Mouse (Mus musculus): Measurements from ENCODE around the gene Kcnma1.

DNA sequence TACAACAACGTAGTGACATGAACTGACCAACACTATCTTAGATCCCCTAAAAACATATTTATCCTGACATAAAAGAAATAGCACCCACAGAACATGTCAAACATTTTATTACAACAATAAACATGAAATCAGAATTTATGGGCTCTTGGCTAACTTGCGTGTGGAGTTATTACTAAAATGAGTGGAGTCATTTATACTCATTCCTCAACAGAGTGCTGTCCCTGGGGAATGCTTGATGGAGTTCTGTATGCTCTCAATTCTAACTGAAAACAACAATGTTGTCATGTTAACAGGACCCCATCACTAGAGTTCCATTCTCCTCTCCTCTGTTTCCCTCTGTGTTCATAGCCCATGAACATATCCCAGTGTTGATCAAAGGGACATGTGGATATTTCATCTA lies 544.2 kb downstream of the Kcnma1 start:
- TF ChIP-seq CTCF (IDR thresholded peaks at IDR 0.05; ENCODE audit: low read depth) (no peak), EP300 (IDR thresholded peaks at IDR 0.05; ENCODE audit: low read depth) (no peak)
